Mouse (Mus musculus) olfactory bulb, adult 2 months (tissue): ENCODE data around the gene Mbd3l1. TPM values are rescaled to one million over a fixed set of nuclear protein-coding genes. Genes with fewer than 3 reads are reported as not detected.

Source experiments
- H3K27ac ChIP-seq: fragments of 200-500 bp; 2 replicates; pipeline ENCODE4 v1.5.1; 2012; ENCODE audit warnings: low read depth, low read length; ENCODE audit not compliant: insufficient read depth
- H3K4me1 ChIP-seq: fragments of 200-500 bp; 2 replicates; pipeline ENCODE4 v1.6.1; 2012; ENCODE audit warnings: low read length; ENCODE audit not compliant: control insufficient read depth, insufficient read depth
- H3K4me3 ChIP-seq: fragments of 200-500 bp; 2 replicates; pipeline ENCODE4 v1.5.1; 2012; ENCODE audit warnings: mild to moderate bottlenecking, low read depth, low read length, moderate library complexity; ENCODE audit not compliant: insufficient read depth
- CTCF ChIP-seq: fragments of 200-500 bp; IDR thresholded peaks from 2 replicates; pipeline ENCODE4 v1.5.1; 2012; ENCODE audit warnings: low read depth, mild to moderate bottlenecking, low read length, moderate library complexity; ENCODE audit not compliant: insufficient read depth
- POLR2A ChIP-seq: fragments of 200-500 bp; IDR thresholded peaks from 2 replicates; pipeline ENCODE4 v1.6.1; 2012; ENCODE audit warnings: mild to moderate bottlenecking, low read depth, low read length, moderate library complexity; ENCODE audit not compliant: insufficient read depth
- WGBS: fragments of 180-500 bp; shearing (Covaris S2); methylation state at CpG from one replicate; pipeline ENCODE4 v1.1.7; 2018; 5-methylcytosine and 5-hydroxymethylcytosine counted together
- polyA plus RNA-seq: library from polyadenylated mRNA; stranded (reverse); fragments of >200 nt; gene quantifications from 2 replicates; pipeline ENCODE4 v1.2.4, GENCODE M21; 2012; ENCODE audit warnings: low replicate concordance; ENCODE audit not compliant: missing spikeins, insufficient read depth, insufficient read length

The Mbd3l1 gene
- polyA plus RNA-seq, result not detected in 2 replicates

DNA sequence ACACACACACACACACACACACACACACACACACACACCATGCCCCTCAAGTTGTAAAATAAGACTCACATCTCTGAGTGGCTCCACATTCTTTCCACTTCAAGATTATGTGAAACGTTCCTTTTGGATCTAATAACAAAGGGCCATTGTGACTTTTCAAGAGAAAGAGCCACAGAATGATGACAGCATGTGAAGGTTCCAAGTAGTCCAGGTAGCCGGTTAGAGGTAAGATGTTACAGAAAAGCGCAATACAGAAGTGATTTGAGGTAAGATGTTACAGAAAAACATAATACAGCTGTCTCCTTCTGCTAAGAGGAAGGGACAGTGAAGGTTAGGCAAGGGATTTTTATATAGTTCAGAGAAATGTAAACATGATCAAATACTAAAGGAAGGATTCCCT lies at the start of gene Mbd3l1, which contains the start of gene Zfp558:
Mbd3l1 (plus strand) TSS at position 192 of the 400 bp plus-strand sequence.
Zfp558 (minus strand) TSS at position 101 of the 400 bp plus-strand sequence.
- 65% methylated on average over 3 of the region's 3 CpGs for WGBS
- H3K4me1 ChIP-seq, result no peaks in the 10 kb centered on the region
- H3K4me3 ChIP-seq, result no peak within 1 kb of the TSS
- no peak within 1 kb of the TSS for H3K27ac ChIP-seq
- TF ChIP-seq POLR2A, result no peak
- no peak for TF ChIP-seq CTCF

DNA sequence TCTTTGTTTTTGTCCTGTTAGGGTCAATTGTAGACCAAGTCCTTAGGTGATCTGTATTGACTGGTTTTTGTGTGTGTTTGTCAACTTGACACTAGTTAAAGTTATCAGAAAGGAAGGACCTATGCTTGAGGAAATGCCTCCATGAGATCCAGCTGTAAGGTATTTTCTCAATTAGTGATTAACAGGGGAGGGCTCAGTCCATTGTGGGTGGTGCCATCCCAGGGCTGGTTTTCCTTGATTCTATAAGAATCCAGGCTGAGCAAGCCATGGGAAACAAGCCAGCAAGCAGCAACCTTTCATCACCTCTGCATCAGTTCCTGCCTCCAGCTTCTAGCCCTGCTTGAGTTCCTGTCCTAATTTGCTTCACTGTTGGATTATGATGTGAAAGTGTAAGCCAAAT lies 47.8 kb upstream of the Mbd3l1 start, which contains the start of gene Mbd3l2:
Mbd3l2 (plus strand) TSS at position 301 of the 400 bp plus-strand sequence.
- H3K4me1 ChIP-seq, result no peaks in the 10 kb centered on the region
- TF ChIP-seq POLR2A (no peak), CTCF (no peak)
- no peak within 1 kb of the TSS for H3K27ac ChIP-seq
- no peak within 1 kb of the TSS for H3K4me3 ChIP-seq

DNA sequence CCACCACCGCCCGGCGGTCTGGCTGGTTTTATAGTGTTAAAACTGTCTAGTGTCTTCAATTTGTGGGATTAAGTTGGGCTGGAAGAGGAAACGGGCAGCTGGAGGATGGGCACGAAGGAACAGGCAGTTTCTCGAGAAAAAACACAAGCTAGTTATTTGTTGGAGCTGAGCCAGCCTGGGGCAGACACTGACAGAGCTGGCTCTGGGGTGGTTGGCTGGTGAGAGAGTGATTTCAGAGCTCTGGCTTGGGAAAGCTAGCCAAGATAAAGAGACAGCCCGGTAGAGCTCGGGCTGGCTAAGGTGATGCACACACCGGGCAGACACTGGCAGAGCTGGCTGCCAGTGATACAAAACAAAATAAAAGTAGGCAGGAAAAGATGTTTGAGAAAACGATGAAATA lies 46.5 kb upstream of the Mbd3l1 start:
- TF ChIP-seq CTCF (no peak), POLR2A (no peak)
- WGBS, result 44% methylated on average over 10 of the region's 10 CpGs
- Histone ChIP-seq H3K27ac (no peak overlapping the region), H3K4me1 (no peaks in the 10 kb centered on the region), H3K4me3 (no peak overlapping the region)

DNA sequence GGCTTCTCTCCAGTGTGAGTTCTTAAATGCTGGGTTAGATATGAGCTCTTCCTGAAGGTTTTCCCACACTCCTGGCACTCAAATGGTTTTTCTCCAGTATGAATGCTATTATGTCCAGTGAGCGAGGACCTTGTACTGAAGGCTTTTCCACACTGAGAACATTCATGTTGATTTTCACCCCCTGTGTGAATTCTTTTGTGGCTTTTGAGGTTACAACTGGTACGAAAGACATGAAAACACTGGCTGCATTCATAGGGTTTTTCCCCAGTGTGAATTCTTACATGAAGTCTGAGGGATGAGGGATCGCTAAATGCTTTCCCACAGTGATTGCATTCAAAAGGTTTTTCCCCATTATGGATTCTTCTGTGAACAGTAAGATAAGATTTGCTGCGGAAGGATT lies 21.6 kb upstream of the Mbd3l1 start:
- TF ChIP-seq POLR2A (no peak), CTCF (no peak)
- 61% methylated on average over 4 of the region's 4 CpGs for WGBS
- H3K27ac ChIP-seq, result no peak overlapping the region
- no peaks in the 10 kb centered on the region for H3K4me1 ChIP-seq
- H3K4me3 ChIP-seq, result no peak overlapping the region

DNA sequence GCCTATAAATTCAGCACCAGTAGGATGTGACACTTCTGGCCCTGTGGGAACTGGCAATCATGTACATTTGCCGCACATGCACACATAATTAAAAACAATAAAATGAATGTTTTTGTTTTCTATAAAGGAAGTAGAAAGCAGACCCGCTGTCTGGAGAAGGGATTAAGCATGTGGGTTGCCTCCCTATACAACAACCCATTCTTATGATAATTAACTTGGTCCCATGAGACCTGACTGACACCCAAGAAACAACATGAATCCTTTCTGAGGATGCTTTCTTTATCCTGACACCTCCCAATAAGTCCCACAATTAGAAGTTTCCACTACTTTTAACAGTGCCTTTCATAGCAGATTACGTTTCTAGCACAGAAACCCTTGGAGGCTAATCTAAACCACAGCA lies 10.8 kb upstream of the Mbd3l1 start:
- Histone ChIP-seq H3K4me1 (no peaks in the 10 kb centered on the region), H3K27ac (no peak overlapping the region), H3K4me3 (no peak overlapping the region)
- TF ChIP-seq CTCF (no peak), POLR2A (no peak)
- 27% methylated on average over 3 of the region's 3 CpGs for WGBS

DNA sequence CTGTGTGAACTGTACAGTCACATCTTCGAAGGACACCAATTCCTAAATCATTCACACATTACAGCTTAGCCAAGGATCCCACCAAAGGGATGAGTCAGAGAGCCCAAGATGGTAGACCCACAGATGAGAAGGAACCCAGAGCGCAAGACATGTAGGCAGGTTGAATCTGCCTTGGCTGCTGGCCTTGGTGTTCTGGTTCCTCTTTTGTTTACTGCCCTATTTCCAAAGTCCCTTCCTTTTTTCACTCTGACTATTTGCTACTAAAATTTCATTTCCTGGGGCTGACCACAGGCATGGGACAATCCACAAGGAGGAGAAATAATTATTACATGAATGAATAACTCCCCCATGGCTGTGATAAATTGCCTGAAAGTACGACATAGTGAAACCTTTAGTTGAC lies 10.2 kb upstream of the Mbd3l1 start:
- 91% methylated on average over 3 of the region's 3 CpGs for WGBS
- Histone ChIP-seq H3K27ac (no peak overlapping the region), H3K4me1 (no peaks in the 10 kb centered on the region), H3K4me3 (no peak overlapping the region)
- TF ChIP-seq POLR2A, result no peak
- TF ChIP-seq CTCF, result no peak

DNA sequence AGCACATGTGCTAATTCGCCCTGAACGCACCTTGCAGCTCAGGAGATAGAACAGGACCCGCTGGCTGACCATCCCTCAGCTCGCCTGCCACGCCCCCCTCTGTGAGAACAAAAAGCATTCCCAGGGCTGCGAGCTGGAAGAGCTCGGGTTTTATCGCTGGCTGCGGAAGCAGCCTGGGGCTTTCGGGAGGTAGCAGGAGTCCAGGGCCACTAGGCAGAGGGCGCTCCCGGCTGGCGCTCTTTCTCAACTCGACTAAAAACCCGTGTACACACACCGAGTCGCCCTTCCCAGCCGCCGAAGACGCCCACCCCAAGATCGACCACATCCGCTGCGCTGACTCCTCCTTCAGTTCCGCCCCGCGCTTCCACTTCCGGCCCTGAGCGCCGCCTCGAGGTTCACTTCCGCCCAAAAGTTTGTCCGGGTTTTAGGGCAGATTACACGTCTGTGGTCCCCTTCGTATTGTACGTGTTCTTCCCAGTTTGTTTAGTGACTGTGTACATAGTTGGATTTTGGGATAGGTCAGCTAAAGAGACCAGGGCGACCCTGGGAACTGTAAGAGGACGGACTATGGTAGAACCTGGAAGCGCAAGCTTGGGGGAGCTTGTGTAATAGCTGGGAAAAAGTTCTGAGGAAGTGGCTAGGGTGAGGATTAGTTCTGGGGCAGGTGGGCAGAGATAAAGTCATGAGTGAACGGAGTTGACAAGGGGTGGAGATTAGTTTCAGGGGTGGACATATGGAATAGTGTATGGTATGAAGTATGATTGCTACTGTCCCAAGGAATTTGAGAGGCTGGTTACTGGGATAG lies 4.6 kb upstream of the Mbd3l1 start:
- TF ChIP-seq POLR2A (no peak), CTCF (no peak)
- WGBS, result 4% methylated on average over 39 of the region's 39 CpGs
- Histone ChIP-seq H3K27ac (peak overlapping the region; percentile 30; the same call in 1 of the 2 replicates), H3K4me3 (peak overlapping the region; percentile 69), H3K4me1 (no peaks in the 10 kb centered on the region)

DNA sequence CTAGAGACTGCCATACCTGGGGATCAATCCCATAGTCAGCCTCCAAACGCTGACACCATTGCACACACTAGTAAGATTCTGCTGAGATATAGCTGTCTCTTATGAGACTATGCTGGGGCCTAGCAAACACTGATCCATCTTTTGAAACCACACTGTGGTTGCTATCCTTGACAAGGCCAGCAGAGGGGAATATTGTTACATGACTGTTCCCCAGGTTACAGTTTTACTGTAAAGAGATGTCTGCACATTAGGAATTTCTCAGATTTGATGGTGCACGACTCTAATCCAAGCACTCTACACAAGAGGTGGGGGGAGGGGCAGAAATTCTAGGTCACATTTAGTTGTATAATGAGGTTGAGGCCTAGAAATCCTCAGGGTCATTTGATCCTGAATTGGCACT lies 29.9 kb downstream of the Mbd3l1 start:
- Histone ChIP-seq H3K4me3 (no peak overlapping the region), H3K4me1 (no peaks in the 10 kb centered on the region), H3K27ac (no peak overlapping the region)
- TF ChIP-seq POLR2A, result no peak
- no peak for TF ChIP-seq CTCF
- WGBS, result 40% methylated on average over 2 of the region's 2 CpGs

Other genes with a start within 250 kb of the Mbd3l1 start
- not detected in 2 replicates for gene Chordc1, start 186.2 kb upstream of the Mbd3l1 start, polyA plus RNA-seq
- not detected in 2 replicates for gene Naalad2, start 75.4 kb upstream of the Mbd3l1 start, polyA plus RNA-seq
- not detected in 2 replicates for gene Ubtfl1, start 73.9 kb upstream of the Mbd3l1 start, polyA plus RNA-seq
- not detected in 2 replicates for gene Mbd3l2, start 47.7 kb upstream of the Mbd3l1 start, polyA plus RNA-seq
- not detected in 2 replicates for gene Zfp558, start 91 bp upstream of the Mbd3l1 start, polyA plus RNA-seq
- gene Muc16, start 196.2 kb downstream of the Mbd3l1 start, polyA plus RNA-seq, result not detected in 2 replicates